Mouse (Mus musculus): ENCODE data around the gene Prps1l3.
"Not testable (repeated sequence)": the region's sequence is repeated elsewhere in the genome, so short reads cannot be mapped to it uniquely, and the experiment has no call there.

The Prps1l3 gene

DNA sequence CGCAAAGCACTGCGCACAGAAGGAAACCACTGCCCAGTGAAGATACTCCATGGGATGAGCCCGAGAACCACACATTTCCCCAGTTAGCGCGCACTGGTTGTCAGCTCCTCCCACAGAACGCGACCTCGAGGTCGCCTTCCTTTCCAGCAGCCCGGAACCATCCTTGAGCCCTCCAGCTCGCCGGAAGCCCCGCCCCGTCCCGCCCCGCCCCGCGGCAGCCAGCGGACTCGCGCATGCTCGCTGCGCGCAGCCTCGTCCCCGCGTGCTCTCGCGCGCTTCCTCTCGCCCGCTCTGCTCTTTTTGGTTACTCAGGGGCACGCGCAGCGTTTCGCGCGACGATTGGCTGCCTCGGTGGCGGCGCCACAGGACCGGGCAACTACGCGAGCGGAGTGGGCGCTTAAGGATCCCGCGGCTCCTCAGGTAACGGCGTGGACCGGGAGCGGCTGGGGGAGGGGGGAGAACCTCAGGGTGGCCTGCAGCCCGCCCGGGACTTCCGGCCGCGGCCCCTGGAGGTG lies at the start of gene Prps1l3, which contains the start of gene Mipol1:
Gene Prps1l3 (plus strand): TSS at position 221 of the 515 bp plus-strand sequence.
Gene Mipol1 (plus strand): TSS at position 236 of the 515 bp plus-strand sequence.
- DNase-seq, result peak; percentile 82

DNA sequence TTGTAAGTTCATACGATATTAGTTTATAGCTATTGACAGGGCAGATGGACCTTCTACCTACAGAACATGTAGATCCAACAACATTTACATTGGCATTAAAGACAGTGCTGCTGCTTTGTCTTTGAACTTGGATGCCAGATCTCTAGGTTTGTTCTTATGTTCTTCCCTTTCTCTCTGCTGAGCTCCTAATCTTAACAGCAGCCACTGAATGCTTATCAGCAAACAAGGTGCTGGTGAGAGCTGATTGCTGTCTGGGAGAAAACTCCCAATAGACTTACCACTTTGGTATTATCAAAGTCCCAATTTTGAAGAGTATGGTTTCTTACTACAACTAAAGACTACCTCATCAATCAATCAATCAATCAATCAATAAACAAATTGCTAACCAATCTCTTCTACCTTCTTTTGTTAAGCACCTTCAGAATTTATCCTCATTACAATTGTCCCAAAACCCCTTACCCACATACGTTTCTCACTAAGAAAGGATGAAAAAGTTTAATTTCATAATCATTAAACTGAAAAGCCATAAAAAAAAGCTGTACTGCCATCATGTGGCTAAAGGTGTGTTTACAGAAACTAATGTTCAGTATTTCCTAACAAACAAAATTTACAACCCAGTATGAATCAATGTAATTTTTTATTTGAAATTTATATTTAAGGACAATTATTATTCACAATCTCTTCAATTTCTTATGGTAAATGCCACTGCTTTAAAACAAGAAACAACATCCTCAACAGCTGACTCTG lies 45.6 kb upstream of the Prps1l3 start:
- DNase-seq, result no peak

DNA sequence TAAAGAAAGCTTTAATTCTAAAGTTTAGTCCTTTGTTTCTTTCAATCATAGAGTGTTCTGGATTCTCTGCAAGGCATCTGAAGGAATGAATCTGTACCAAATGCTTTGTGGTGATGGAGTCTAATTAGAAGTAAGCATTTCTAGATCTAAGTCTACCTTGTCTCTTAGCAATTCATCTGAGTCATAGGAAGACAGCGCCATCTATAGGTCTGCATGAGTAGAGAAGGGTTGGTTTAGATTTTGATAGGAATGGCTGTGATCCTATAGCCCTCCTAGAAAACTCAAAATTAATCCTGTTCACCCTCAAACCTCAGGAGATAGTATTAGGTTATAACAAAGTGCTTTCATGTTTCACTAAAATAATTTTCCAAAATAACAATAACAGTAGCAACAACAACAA lies 44.7 kb upstream of the Prps1l3 start:
- no peak for DNase-seq

DNA sequence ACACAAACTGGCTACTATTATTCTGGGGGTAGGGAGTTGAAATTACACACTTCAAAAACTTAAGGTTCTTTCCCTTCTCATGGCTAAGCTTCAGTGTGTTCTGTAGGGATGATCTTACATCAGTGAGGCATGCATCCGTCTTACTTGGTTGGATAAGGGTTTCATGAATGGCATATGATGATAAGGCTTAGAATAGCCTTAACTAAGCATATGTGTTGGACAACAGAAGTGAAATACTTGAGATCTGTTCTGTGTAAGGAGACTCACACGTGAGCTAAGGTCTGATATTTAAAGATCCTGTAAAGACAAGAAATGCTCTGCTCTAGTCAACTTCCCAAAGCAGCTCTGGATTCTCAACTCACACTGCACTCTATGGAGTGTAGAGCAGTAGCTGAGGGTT lies 44.1 kb upstream of the Prps1l3 start:
- no peak for DNase-seq

DNA sequence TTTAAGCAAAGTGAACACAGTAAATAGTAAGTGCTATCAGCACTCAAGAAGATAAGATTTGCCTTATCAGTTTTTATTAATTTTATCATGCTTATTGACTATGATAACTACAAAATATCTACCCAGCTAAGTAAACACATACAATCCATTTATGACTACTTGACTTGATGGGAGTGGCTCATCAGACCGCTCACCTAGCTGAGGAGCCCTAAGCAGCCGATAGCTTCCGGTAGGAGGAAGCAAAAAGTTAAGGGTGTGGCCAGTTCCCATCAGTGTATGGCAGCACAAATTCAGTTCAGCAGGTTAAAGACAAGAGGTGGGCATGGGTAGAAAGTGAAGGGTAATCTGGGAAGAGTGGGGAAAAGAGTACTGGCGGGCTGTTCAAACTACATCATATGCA lies 43.2 kb upstream of the Prps1l3 start:
- no peak for DNase-seq

DNA sequence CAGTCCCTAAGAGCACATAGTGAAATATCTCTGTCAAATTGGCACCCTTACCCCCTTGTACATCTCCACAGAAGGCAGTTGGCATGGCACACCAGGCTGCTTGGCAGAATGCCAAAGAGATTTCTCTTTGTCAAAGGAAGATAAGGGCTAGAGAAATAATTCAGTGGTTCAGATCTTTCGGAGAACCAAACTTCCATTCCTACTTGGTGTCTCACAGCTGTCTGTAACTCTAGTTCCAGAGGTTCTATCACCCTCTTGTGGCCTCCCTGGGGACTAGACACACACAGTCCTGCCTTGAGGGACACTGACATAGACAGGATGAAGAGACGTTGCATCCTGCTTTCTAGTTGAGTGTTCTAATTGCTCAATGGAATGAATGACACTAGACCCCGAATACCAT lies 35.6 kb upstream of the Prps1l3 start:
- peak; percentile 4 for DNase-seq

DNA sequence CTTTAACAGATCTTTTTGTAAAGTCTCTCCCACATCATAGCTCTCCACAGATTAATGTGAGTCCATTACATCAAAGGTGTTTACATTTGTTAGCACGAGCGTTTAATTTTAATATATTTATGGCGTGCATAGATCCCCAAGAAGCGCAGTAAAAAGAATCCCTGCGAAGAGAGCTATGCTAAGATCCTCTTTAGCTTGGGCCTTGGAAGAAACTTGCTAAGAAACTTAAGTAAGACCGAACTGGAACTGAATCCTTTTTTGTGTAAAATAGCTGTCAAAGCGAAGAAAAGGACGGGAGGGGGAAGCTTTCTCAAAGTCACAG lies 34.0 kb upstream of the Prps1l3 start:
- DNase-seq, result no peak

DNA sequence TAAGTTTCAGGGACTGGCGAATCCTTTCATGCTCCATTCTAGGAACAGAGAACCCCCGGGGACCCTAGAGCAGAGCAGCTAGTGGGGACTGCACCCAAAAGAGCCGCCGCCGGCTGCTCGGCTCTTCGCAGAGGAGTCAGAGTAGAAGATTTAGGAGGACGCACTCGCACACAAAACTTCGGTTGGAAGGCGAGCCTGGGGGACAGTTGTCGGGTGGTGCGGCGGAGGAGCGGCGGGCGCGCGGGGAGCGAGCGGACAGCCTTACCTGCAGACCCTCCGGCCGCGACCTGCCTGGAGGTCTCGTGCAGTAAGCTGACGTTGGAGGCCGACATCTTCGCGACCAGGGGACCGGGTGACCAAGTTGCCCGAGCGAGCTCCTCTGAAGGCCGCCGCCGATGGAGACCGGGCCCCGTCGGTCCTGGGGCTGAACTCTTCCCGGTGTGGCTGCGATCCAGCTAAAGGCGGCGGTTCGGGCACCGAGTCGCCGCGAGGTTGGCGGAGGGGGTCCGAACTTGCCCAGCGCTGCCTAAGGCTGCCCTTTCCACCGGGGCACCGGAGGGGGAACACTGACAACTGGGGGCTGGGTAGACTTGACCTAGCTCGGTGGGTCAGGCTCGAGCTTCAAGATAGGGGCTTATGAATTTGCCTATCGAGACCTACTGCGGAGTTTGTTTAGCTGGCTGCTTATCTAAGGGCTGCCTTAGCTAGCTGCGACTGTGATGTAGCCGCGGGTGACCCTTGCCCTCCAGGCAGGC lies 33.4 kb upstream of the Prps1l3 start:
- no peak for DNase-seq

DNA sequence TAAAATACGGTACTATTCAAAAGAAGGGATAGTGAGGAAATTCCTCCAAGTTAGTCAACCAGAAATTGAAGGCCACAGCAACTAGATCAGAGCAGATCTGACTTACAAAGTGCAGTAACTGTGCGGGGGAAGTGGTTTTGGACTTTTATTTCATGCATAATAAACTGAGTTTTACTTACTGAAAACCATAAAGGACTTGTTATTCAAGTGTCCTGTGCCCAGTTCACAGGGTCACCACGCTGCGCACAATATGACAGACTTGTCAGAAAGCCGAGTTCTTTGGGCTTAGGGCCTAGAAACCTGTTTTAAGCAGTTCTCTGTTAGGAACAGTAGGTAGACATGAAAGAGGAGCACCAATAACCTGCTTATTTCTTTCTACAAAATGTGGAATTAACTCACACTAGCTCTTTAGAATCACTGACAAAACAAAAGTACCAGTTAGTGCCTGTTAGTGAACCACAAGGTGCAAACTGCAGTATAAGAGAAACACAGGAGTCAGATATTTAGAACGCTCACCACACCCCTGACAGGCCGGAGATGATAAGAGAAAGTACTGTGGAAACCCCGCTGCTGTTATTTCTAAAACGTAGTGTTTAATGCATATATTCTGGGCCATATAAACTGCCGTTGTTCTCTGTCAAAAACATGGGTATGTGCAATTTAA lies 32.7 kb upstream of the Prps1l3 start, which contains the start of gene Slc25a21:
Gene Slc25a21 (minus strand): TSS at position 110 of the 664 bp plus-strand sequence.
- no peak for DNase-seq

DNA sequence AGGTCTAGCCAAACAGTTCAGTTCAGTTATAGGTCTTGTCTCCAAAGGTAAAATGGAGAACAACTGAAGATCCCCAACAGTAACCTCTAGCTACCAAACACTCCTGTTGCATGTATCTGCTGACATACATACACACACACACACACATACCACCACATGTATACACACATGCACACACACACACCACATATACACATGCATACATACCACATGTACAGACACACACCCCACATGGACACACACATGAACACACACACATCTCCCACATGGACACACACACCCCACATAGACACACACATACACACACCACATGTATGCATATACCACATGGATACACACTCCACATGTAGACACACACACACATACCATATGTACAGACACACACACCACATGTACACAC lies 31.9 kb upstream of the Prps1l3 start:
- DNase-seq, result no peak

DNA sequence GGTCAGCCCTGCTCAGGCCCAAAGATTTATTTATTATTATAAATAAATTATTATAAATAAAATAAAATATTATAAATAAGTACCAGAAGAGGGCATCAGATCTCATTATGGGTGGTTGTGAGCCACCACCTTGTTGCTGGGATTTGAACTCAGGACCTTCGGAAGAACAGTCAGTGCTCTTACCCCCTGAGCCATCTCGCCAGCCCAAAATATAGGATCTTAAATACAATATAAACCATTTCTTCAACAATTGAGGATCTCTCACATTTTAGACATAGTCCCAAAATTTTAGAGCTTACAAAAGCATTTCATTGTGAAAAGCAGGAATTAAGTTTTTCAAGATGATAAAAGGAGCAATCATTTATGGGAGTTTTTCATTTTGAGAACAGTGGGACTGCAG lies 30.8 kb upstream of the Prps1l3 start:
- DNase-seq, result no peak

DNA sequence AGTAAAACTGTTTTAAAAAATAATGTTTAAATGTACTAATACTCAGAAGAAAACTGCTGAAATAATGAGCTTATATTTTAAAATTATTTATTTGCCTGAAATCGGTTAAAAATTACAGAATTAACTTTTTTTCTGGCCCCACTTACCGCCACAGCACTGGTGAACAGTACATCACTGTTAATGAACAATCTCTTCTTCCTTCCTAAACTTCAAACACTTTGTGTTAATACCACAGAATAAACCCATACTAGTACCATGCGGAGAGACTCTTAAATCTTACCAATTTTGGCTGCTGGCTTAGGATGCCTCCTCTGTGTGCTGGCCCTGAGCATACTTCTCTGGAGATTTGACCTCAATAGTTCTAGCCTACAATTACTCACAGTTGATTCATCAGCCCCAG lies 28.3 kb upstream of the Prps1l3 start:
- DNase-seq, result no peak

DNA sequence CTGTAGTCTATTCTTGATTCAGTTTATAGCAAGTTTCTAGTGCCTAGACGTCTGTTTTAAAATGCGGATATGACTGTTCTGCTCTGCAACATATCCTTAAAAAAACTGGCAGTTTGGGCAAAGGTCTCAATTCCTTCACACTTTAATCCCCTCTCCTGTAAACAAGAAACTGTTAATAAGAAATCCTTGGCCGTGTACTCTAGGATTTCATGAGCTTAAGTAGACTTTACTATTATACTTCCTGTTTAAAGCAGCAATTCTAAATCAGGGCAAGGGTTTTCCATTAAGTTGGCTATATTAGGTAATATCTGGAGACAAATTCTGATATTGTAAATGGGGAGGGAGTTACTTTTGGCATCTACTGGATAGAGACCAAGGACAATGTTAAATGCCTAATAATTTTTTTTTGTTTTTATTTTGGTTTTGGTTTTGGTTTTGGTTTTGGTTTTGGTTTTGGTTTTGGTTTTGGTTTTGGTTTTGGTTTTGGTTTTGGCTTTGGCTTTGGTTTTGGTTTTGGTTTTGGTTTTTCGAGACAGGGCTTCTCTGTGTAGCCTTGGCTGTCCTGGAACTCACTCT lies 25.8 kb upstream of the Prps1l3 start:
- no peak for DNase-seq

DNA sequence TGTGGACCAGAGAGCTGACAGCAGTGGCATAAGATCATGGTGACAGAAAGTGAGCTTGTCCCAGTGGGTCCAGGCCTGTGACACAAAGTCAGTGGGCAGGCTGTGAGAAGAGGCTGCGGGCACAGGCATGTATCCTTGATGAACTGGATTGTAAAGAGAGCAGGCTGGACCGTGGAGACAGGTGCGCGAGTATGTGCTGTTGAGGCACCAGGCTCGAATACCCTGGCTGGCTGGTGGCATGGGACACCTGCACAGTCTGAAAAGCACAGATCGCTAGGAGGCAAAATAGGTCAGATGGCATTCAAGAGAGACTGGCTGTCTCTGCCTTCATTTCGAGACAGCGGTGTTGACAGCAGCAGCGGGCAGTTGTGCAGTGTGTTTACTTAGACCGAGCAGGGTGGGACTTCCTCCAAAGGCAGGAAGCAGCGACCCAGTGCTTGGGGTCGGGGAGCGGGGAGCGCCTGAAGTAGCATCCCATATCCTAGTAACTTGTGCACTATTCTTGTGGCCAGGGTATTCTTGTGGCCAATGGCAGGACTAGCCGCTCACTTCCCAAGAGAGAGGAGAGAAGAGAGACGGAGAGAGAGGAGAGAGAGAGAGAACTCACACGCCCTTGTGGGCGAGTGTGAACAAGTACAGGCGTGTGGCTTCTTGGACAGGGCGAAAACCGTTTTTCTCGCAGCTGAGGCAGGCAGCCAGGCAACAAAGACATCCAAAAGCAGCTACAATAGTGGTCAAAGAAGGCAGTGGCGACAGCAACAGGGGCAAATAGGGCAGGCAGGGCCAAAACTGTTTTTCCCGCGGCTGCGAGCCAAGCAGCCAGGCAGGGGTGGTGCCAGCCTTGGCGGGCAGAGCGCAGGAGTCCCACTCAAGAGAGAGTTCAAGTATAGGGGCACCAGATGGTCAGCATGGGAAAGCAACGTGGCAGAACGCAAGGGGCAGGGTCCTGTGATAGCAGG lies 18.6 kb upstream of the Prps1l3 start:
- DNase-seq, result no peak

DNA sequence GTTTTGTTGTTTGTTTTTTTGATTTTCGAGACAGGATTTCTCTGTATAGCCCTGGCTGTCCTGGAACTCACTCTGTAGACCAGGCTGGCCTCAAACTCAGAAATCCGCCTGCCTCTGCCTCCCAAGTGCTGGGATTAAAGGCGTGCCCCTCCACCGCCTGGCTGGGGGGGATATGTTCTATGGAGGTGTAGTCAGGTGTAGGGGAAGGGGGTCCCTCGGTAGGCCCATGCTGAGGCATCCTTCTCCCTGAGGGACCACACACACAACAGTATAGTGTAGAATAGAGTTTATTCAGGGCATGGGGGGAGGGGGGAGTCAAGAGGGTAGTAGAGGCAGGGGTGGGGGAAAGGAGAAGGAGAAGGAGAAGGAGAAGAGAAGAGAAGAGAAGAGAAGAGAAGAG lies 17.7 kb upstream of the Prps1l3 start:
- not testable (repeated sequence) for DNase-seq

DNA sequence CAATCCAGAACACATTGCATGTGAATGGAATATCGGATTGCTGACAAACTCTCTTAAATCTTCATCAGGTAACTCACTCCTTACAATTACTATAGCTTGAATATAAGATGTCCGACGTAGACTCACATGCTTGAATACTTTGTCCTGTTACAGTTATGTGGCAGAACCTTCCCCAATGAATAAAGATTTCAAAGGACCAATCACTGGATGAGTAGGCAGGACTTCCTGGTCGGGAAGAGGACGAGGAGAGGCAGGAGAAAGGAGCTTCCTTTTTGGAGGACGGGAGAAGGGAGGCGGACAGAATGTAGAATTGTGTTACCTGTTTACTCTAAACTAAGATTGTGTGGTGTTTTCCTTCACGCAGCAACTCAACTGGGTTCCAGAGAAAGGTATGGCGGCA lies 3.8 kb upstream of the Prps1l3 start:
- DNase-seq, result no peak

DNA sequence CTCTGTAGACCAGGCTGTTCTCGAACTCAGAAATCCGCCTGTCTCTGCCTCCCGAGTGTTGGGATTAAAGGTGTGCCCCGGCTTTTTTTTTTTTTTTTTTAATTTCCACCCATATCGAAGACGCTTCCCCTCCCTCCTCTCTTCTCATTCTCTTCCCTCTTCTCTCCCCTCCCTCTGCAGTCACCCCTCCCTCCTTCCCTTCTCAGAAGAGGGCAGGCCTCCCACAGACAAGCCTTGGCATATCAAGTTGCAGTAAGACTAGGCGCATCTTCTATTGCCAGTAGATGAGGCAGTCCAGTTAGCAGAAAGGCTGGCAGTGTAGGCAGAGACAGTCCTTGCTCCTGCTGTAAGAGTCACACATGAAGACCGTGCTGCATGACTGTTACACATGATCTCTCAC lies 2.4 kb upstream of the Prps1l3 start:
- DNase-seq, result no peak

DNA sequence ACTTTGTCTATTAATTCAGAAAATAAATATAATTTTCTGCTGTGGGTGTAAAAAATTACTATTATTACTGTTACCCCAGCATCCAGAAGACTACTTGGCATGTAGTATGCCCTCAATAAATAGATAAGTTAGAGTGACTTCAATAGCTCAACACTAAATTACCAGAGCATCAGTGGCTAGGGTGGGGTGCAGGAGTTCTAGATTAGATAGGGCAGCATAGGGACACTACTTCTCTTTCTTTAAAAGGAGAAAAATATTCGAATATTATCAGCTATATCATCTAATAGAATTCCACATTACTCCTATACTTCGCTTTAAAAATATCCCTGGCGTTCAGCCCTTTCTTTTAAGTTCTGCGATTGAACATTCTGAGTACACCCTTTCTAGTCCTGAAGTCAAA lies 509 bp upstream of the Prps1l3 start:
- DNase-seq, result no peak

DNA sequence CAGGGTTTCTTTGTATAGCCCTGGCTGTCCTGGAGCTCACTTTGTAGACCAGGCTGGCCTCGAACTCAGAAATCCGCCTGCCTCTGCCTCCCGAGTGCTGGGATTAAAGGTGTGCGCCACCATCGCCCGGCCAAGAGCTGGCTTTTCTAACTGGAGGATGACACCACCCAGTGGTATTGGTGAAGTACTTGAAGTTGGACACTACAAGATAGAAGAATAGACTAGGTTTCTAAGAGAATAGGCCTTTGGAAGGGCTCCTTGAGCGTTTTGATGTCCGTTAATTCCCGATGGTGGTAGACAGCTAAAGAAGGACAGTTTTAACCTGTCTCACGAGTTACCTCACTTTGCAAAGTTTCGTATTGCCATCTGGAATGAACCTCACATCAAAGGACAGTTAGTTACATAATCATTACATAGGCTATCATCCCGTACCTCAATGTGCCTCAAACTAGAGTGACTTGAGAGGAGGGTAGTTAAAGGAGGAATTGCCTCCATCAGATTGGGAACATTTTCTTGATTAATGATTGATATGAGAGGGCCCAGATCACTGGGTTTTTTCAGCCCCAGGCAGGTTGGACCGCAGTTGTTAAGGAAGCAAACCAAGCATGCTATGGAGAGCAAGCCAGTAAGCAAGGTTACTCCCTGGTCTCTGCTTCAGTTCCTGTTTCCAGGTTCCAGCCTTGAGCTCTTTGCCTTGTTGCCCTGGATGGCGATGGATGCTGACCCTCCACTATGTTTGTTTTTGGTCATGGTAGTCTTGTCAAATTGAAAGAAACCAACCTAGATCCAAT lies 1.1 kb downstream of the Prps1l3 start:
- peak; percentile 12 for DNase-seq

DNA sequence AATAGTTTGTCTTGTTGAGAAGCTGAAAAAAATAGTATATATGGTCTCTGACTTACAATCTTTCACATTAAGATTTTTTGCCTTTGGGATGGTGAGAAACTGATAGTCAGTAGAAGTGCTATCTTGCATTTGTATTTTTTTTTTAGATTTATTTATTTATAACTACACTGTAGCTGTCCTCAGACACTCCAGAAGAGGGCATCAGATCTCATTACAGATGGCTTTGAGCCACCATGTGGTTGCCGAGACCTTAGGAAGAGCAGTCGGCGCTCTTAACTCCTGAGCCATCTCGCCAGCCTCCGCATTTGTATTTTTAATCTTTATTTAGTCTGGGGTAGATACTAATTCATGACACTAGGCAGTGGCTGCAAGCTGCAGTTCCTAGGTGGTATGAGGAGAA lies 3.2 kb downstream of the Prps1l3 start:
- DNase-seq, result no peak

Data from cerebellum, adult 11 months (tissue).